Mouse (Mus musculus) kidney, postnatal 0 days (tissue): ENCODE data around the gene Gm8332. TPM values are rescaled to one million over a fixed set of nuclear protein-coding genes. Genes with fewer than 3 reads are reported as not detected.
"Not testable (repeated sequence)": the region's sequence is repeated elsewhere in the genome, so short reads cannot be mapped to it uniquely, and the experiment has no call there.

Experiments used
- ATAC-seq: fragments of 200-750 bp; cut with Nextera tagmentation; replicated peaks from 2 replicates; pipeline ENCODE4 v1.8.0; 2017; ENCODE audit warnings: low read depth, moderate number of reproducible peaks, moderate TSS enrichment, moderate library complexity; ENCODE audit not compliant: low FRiP score
- DNase-seq: peaks from one replicate; pipeline ENCODE4 v3.0.0-alpha.2; 2016; ENCODE audit warnings: low spot score
- H3K27ac ChIP-seq: fragments of 300-500 bp; sonication (generic); 2 replicates; pipeline ENCODE4 v1.5.1; 2014; ENCODE audit warnings: mild to moderate bottlenecking
- H3K27me3 ChIP-seq: fragments of 300-500 bp; sonication (generic); 2 replicates; pipeline ENCODE4 v1.6.1; 2014; ENCODE audit warnings: low read length, mixed read lengths; ENCODE audit not compliant: insufficient read depth
- H3K36me3 ChIP-seq: fragments of 300-500 bp; sonication (generic); 2 replicates; pipeline ENCODE4 v1.6.1; 2014; ENCODE audit warnings: low read length, mixed read lengths; ENCODE audit not compliant: insufficient read depth
- H3K4me1 ChIP-seq: fragments of 300-500 bp; sonication (generic); replicated peaks from 2 replicates; pipeline ENCODE4 v1.6.1; 2014; ENCODE audit warnings: antibody characterized with exemption, low read length, mixed read lengths; ENCODE audit not compliant: insufficient read depth
- H3K4me2 ChIP-seq: fragments of 300-500 bp; sonication (generic); 2 replicates; pipeline ENCODE4 v1.6.1; 2014; ENCODE audit warnings: mild to moderate bottlenecking, low read length, moderate library complexity, mixed read lengths
- H3K4me3 ChIP-seq: fragments of 300-500 bp; sonication (generic); replicated peaks from 2 replicates; pipeline ENCODE4 v1.5.1; 2014; ENCODE audit warnings: low read depth, low read length
- H3K9ac ChIP-seq: fragments of 300-500 bp; sonication (generic); 2 replicates; pipeline ENCODE4 v1.6.1; 2014; ENCODE audit warnings: low read depth, low read length
- H3K9me3 ChIP-seq: fragments of 300-500 bp; sonication (generic); replicated peaks from 2 replicates; pipeline ENCODE4 v1.6.1; 2016; ENCODE audit warnings: low read length, inconsistent platforms, mixed read lengths
- CTCF ChIP-seq: IDR thresholded peaks from 2 replicates; pipeline ENCODE4 v1.5.1; 2016; ENCODE audit warnings: antibody characterized with exemption, low read depth, mild to moderate bottlenecking, moderate library complexity
- WGBS: fragments of 180-500 bp; shearing (Covaris S2); extraction: QIAGEN DNeasy Blood & Tissue Kit; methylation state at CpG from one replicate; pipeline ENCODE4 v1.1.7; 2014; 5-methylcytosine and 5-hydroxymethylcytosine counted together
- polyA plus RNA-seq: library from polyadenylated mRNA; unstranded; fragments of >200 nt; fragmentation: Nextera tagmentation; extraction: Ambion mirVana; gene quantifications from 2 replicates; pipeline ENCODE4 v1.2.1, GENCODE M21; 2015

Gene Gm8332
- polyA plus RNA-seq = not detected in 2 replicates

GRCm38 (mm10) chr12:88250000-88250399, at the start of gene Gm8332:
Gm8332 (minus strand) TSS chr12:88250100.
- H3K4me3 ChIP-seq, H3K4me2 ChIP-seq, H3K27ac ChIP-seq, DNase-seq, H3K9ac ChIP-seq, H3K36me3 ChIP-seq, H3K9me3 ChIP-seq, H3K27me3 ChIP-seq, H3K4me1 ChIP-seq, ATAC-seq: not testable (repeated sequence)
- 83% methylated on average over 1 of the region's 2 CpGs for WGBS

- H3K4me1 ChIP-seq, H3K4me2 ChIP-seq, H3K27ac ChIP-seq, H3K4me3 ChIP-seq, H3K9me3 ChIP-seq, H3K27me3 ChIP-seq, H3K9ac ChIP-seq, DNase-seq, ATAC-seq, H3K36me3 ChIP-seq: not testable (repeated sequence)
- WGBS = 78% methylated on average over 2 of the region's 2 CpGs
Measured at GRCm38 (mm10) chr12:88297171-88297570, 47.3 kb upstream of the Gm8332 start.

GRCm38 (mm10) chr12:88293082-88293481, 43.2 kb upstream of the Gm8332 start:
- ATAC-seq, H3K27me3 ChIP-seq, DNase-seq, H3K9me3 ChIP-seq, H3K27ac ChIP-seq, H3K4me2 ChIP-seq, H3K4me1 ChIP-seq, H3K36me3 ChIP-seq, H3K4me3 ChIP-seq, H3K9ac ChIP-seq: not testable (repeated sequence)
- 54% methylated on average over 4 of the region's 4 CpGs for WGBS

GRCm38 (mm10) chr12:88285224-88285623, 35.3 kb upstream of the Gm8332 start:
- peak; percentile 31; the same call in 1 of the 2 replicates for ATAC-seq

GRCm38 (mm10) chr12:88274400-88274799, 24.5 kb upstream of the Gm8332 start, which contains the start of gene Gm5662:
Gm5662 (minus strand) TSS chr12:88274500.
- ATAC-seq, H3K36me3 ChIP-seq, H3K4me2 ChIP-seq, DNase-seq, H3K27ac ChIP-seq, H3K4me3 ChIP-seq, H3K9ac ChIP-seq, H3K4me1 ChIP-seq, H3K27me3 ChIP-seq, H3K9me3 ChIP-seq: not testable (repeated sequence)
- 85% methylated on average over 5 of the region's 5 CpGs for WGBS

More at GRCm38 (mm10) chr12:88285224-88285623, 35.3 kb upstream of the Gm8332 start:
- not testable (repeated sequence) for H3K9me3 ChIP-seq, H3K27ac ChIP-seq, H3K27me3 ChIP-seq, H3K4me3 ChIP-seq, H3K4me1 ChIP-seq, DNase-seq, H3K36me3 ChIP-seq, H3K4me2 ChIP-seq, H3K9ac ChIP-seq
- 92% methylated on average over 5 of the region's 5 CpGs for WGBS

GRCm38 (mm10) chr12:88257241-88257640, 7.3 kb upstream of the Gm8332 start:
- no peak overlapping the region for H3K4me3 ChIP-seq
- no peak for ATAC-seq
- no peaks in the 10 kb centered on the region; the same call in 1 of the 2 replicates for H3K9me3 ChIP-seq
- H3K27ac ChIP-seq = no peak overlapping the region
- H3K4me1 ChIP-seq = no peaks in the 10 kb centered on the region
- no peak overlapping the region for H3K4me2 ChIP-seq
- no peaks in the 10 kb centered on the region for H3K36me3 ChIP-seq
- WGBS = 54% methylated on average over 1 of the region's 1 CpGs
- no peak for DNase-seq
- H3K27me3 ChIP-seq = no peaks in the 10 kb centered on the region
- no peak for TF ChIP-seq CTCF
- H3K9ac ChIP-seq = no peak overlapping the region

- not testable (repeated sequence) for H3K4me3 ChIP-seq, H3K4me1 ChIP-seq, H3K9me3 ChIP-seq, ATAC-seq, H3K9ac ChIP-seq, H3K36me3 ChIP-seq, H3K27ac ChIP-seq, DNase-seq, H3K27me3 ChIP-seq, H3K4me2 ChIP-seq
- 59% methylated on average over 2 of the region's 2 CpGs for WGBS
Measured at GRCm38 (mm10) chr12:88255917-88256316, 6.0 kb upstream of the Gm8332 start.

- H3K4me2 ChIP-seq, H3K27ac ChIP-seq, H3K4me1 ChIP-seq, H3K4me3 ChIP-seq, H3K9ac ChIP-seq, H3K27me3 ChIP-seq, H3K9me3 ChIP-seq, ATAC-seq, H3K36me3 ChIP-seq, DNase-seq: not testable (repeated sequence)
Measured at GRCm38 (mm10) chr12:88245786-88246185, 4.1 kb downstream of the Gm8332 start.

- H3K4me2 ChIP-seq, H3K9me3 ChIP-seq, H3K27ac ChIP-seq, DNase-seq, ATAC-seq, H3K9ac ChIP-seq, H3K27me3 ChIP-seq, H3K4me1 ChIP-seq, H3K4me3 ChIP-seq, H3K36me3 ChIP-seq: not testable (repeated sequence)
- 56% methylated on average over 1 of the region's 1 CpGs for WGBS
Measured at GRCm38 (mm10) chr12:88242940-88243339, 7.0 kb downstream of the Gm8332 start.
